Mouse (Mus musculus) ES-Bruce4 (cell line): ENCODE data around the gene Xirp1.
"Not testable (repeated sequence)": the region's sequence is repeated elsewhere in the genome, so short reads cannot be mapped to it uniquely, and the experiment has no call there.

Experiments used
- CTCF ChIP-seq: IDR thresholded peaks from one replicate; pipeline ENCODE4 v1.8.1; 2011; ENCODE audit warnings: low read depth, low read length
- POLR2A ChIP-seq: IDR thresholded peaks from one replicate; pipeline ENCODE4 v1.8.1; 2011; ENCODE audit warnings: low read length; ENCODE audit not compliant: insufficient read depth

DNA sequence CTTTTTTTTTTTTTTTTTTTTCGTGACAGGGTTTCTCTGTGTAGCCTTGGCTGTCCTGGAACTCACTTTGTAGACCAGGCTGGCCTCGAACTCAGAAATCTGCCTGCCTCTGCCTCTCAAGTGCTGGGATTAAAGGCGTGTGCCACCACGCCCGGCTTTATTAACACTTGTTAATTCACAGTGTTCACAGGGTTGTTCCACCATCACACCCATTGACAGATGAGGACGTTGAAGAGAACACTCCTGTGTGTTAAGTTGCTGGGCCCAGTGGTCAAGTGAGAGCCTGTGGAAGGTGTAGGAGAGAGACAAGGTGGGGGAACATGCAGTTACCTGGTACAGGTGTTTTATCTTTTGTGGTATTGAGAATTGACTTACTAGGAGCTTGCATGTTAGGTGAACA is 11.2 kb downstream of the Xirp1 start:
- TF ChIP-seq CTCF, POLR2A: not testable (repeated sequence)
